Mouse (Mus musculus): ENCODE results near the gene Nrarp. TPM values are rescaled to one million over a fixed set of nuclear protein-coding genes. Genes with fewer than 3 reads are reported as not detected.

Gene Nrarp
- polyA plus RNA-seq, 1 experiment from 2014 or later: 8.2 TPM

DNA sequence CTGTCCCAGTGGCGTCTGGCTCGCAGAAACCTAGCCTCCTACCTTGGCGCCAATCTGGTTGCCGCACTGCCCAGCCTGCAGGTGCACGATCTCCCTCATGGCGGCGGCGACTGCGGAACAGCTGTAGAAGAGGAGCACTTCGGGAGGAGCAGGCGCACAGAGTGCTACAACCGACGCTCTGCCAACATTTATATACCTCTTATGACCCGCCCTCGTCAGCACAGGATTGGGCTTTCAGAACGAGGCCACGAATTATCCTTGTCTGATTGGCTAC lies 43.9 kb downstream of the Nrarp start, which contains the start of gene Tubb4b:
TSS of gene Tubb4b (minus strand) at position 211 of the 274 bp plus-strand sequence.
- H3K36me3 ChIP-seq: peaks cover 24% of the 10 kb centered on the region
- H3K27me3 ChIP-seq (replicated peaks): peaks cover 4% of the 10 kb centered on the region
- peaks cover 25% of the 10 kb centered on the region for H3K4me1 ChIP-seq
- under 1% methylated on average over 17 of the region's 17 CpGs for WGBS
- H3K9ac ChIP-seq: peak within 1 kb of the TSS; percentile 85
- no peak for ATAC-seq (ENCODE audit: extremely low read depth, insufficient number of reproducible peaks, low FRiP score, low TSS enrichment)
- H3K4me3 ChIP-seq: peak within 1 kb of the TSS; percentile 79
- H3K4me2 ChIP-seq: peak within 1 kb of the TSS; percentile 96
- H3K9me3 ChIP-seq: no peaks in the 10 kb centered on the region
- H3K27ac ChIP-seq (replicated peaks): peak within 1 kb of the TSS; percentile 98

DNA sequence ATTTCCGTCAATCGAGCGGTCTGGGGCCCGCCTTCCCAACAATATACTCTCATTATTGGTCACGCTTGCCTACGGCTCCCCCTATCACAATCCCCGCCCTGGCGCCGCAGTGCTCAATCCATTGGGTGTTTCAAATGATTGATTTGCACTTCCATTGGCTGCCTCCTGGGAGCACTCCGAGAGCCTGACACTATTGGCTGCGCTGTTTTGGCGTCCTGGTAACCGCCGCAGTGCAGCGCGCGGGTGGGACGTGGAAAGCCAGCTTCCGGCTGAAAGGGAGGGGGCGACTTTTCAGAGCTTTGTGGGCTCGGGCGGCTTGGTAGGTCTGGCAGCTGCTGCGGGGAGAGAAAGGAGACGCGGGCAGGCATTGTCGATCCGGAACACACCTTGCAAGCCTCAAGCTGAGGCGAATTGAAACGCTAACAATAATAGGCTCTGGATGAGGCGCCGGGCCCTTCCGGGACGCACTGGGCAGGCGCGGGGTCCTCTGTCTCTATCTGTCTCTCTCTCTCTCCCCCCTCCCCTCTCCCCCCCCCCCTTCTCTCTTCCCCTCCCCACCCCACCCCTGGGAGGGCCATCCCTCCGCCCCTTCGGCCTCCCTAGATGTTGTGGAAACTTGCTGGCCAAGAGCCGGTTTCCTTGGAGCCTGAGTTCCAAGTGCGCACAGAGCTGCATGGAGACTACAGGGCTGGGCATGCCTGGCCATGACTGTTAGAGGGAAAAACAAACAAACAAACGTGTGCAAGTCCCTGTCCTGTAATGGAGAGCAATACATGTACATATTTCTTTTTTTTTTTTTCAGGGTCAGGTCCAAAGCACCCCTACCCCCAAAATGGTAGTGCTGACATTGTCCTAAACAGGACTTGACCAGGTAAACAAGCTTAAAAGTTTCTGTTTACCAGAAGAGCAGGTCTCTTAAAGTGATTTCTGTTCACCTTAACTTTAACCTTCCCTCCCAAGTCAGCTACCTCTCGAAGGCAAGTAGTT lies 44.5 kb downstream of the Nrarp start:
- H3K27me3 ChIP-seq (replicated peaks): peaks cover 11% of the 10 kb centered on the region
- peak overlapping the region; percentile 69 for H3K4me2 ChIP-seq
- H3K4me1 ChIP-seq: peaks cover 25% of the 10 kb centered on the region
- H3K36me3 ChIP-seq: peaks cover 24% of the 10 kb centered on the region
- peak overlapping the region; percentile 98 for H3K27ac ChIP-seq (replicated peaks)
- peak; percentile 93 for ATAC-seq (ENCODE audit: extremely low read depth, insufficient number of reproducible peaks, low FRiP score, low TSS enrichment)
- H3K9ac ChIP-seq: peak overlapping the region; percentile 82
- H3K9me3 ChIP-seq: no peaks in the 10 kb centered on the region
- WGBS: 2% methylated on average over 41 of the region's 41 CpGs
- peak overlapping the region; percentile 79 for H3K4me3 ChIP-seq

DNA sequence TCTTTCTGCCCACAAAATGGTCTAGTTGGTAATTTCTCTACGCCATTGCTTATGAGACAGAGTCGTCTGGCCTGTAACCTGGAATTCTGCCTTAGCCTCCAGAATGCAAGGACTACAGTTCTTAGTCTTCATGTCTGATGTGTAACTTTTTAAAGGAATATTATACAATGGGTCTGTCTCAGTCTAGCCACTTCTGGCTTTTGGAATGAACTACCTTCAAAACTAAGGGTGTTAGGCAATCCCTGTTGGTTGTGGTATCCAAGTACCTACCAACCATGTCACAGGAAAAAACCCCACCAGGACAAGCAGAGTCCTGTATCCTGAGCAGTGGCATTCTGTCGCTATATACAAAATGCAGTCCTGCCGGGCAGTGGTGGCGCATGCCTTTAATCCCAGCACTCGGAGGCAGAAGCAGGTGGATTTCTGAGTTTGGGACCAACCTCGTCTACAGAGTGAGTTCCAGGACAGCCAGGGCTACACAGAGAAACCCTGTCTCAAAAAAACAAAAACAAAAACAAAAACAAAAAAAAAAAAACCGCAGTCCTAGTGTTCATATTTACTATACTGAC lies 45.3 kb downstream of the Nrarp start:
- WGBS: 71% methylated on average over 8 of the region's 8 CpGs
- Histone ChIP-seq H3K4me3 (peak overlapping the region; percentile 79), H3K27ac (replicated peaks) (peak overlapping the region; percentile 98)

DNA sequence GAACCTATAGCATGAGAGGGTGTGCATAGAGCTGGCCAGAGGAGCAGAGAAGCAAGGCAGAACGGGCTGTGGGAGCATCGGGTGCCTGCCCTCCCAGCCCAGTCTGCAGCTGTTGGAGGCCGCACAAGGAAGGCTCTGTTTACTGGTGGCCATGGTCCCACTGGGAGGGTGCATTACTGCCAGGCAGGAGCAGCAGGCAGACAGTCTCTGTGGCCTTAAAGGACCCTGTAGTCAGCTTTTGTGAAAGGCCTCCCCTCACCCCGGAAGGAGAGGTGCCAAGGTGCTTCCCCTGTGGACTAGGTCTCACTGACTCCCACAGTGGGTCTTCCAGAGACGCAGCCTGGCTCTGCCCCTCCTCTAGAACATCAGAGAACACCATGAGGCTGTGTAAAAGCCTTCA lies 46.3 kb downstream of the Nrarp start:
- Histone ChIP-seq H3K4me1 (peaks cover 25% of the 10 kb centered on the region), H3K27ac (replicated peaks) (no peak overlapping the region), H3K4me3 (no peak overlapping the region), H3K27me3 (replicated peaks) (peaks cover 29% of the 10 kb centered on the region), H3K9ac (no peak overlapping the region), H3K9me3 (no peaks in the 10 kb centered on the region), H3K36me3 (peaks cover 14% of the 10 kb centered on the region), H3K4me2 (no peak overlapping the region)
- no peak for ATAC-seq (ENCODE audit: extremely low read depth, insufficient number of reproducible peaks, low FRiP score, low TSS enrichment)
- WGBS: 77% methylated on average over 5 of the region's 5 CpGs

More for the DNA sequence above, 45.3 kb downstream of the Nrarp start:
- Histone ChIP-seq H3K27me3 (replicated peaks) (peaks cover 19% of the 10 kb centered on the region), H3K9me3 (no peaks in the 10 kb centered on the region), H3K9ac (peak overlapping the region; percentile 82), H3K4me2 (peak overlapping the region; percentile 69), H3K36me3 (peaks cover 24% of the 10 kb centered on the region), H3K4me1 (peaks cover 25% of the 10 kb centered on the region)
- ATAC-seq (ENCODE audit: extremely low read depth, insufficient number of reproducible peaks, low FRiP score, low TSS enrichment): no peak

DNA sequence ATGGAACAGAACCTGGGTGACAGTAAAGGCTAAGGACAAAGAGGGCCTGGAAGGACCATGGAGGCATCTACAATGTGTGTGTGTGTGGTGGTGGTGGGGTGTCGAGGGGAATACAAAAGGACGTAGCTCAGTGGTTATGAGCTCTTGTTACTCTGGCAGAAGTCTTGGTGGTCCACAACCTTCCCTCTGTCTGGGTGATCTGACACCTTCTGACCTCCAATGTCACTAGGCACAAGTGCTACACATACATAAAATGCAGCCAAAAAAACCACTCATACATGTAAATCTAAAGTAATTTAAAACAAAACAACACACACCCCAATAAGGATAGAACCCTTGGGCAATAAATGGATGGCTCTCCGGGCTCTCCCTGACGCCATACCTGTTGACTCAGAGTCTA lies 46.8 kb downstream of the Nrarp start:
- no peaks in the 10 kb centered on the region for H3K9me3 ChIP-seq
- H3K27ac ChIP-seq (replicated peaks): no peak overlapping the region
- peaks cover 25% of the 10 kb centered on the region for H3K4me1 ChIP-seq
- ATAC-seq (ENCODE audit: extremely low read depth, insufficient number of reproducible peaks, low FRiP score, low TSS enrichment): no peak
- 84% methylated on average over 4 of the region's 4 CpGs for WGBS
- no peak overlapping the region for H3K4me2 ChIP-seq
- no peak overlapping the region for H3K9ac ChIP-seq
- H3K36me3 ChIP-seq: peaks cover 9% of the 10 kb centered on the region; the same call in 1 of the 2 replicates
- H3K4me3 ChIP-seq: no peak overlapping the region
- H3K27me3 ChIP-seq (replicated peaks): peaks cover 34% of the 10 kb centered on the region

DNA sequence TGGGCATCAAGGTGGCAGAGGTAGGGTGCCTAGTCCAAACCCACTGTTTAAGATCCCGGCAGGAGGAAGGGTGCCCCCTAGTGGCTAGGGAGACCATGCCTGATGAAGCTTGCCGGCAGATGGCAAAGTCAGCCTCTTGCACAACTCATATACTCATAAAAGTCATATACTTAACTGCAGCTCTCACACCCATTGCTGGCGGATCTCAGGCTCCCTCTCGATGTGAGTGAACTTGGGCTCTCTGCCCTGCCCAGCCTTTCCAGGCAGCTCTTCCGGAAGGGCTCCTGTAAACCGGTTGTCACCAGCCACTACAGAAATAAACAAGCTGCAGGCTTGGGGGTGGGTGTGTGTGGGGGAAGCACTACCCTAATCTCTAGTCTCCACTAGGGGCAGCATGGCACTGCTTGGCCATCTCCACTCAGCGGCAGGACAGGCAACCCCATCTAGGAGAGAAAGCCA lies 47.9 kb downstream of the Nrarp start:
- Histone ChIP-seq H3K4me2 (peak overlapping the region; percentile 65), H3K9me3 (no peaks in the 10 kb centered on the region), H3K36me3 (peaks cover 1% of the 10 kb centered on the region; the same call in 1 of the 2 replicates), H3K4me3 (peak overlapping the region; percentile 40), H3K27ac (replicated peaks) (peak overlapping the region; percentile 69), H3K27me3 (replicated peaks) (peaks cover 45% of the 10 kb centered on the region), H3K4me1 (peaks cover 20% of the 10 kb centered on the region), H3K9ac (peak overlapping the region; percentile 48; the same call in 1 of the 2 replicates)
- ATAC-seq (ENCODE audit: extremely low read depth, insufficient number of reproducible peaks, low FRiP score, low TSS enrichment): no peak
- WGBS: under 1% methylated on average over 7 of the region's 7 CpGs

DNA sequence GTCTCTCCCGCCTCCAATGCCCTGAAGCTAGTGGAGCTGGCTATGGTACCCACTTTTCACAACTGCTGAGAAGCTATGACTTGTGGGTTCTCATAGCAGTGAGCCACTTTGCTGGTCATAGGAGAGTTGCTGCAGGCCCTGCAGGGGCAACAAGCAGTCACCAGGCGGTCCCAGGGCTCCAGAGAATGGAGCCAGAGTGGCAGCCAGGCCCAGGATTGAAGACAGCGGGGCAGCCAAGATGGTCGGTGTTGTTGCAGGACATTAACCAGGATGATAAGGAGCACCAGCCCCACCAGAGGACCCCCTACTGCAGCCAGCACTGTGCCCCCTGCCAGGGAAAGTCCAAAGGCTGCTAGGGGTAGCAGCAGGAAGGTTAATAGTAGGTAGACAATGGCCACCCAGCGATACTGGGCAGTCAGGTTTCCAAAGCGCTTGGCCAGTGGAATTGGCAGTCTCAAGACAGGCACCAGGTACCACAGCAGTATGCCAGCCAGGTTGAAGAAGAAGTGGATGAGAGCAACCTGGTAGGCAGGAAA lies 48.5 kb downstream of the Nrarp start:
- Histone ChIP-seq H3K4me2 (peak overlapping the region; percentile 65), H3K27ac (replicated peaks) (no peak overlapping the region)

DNA sequence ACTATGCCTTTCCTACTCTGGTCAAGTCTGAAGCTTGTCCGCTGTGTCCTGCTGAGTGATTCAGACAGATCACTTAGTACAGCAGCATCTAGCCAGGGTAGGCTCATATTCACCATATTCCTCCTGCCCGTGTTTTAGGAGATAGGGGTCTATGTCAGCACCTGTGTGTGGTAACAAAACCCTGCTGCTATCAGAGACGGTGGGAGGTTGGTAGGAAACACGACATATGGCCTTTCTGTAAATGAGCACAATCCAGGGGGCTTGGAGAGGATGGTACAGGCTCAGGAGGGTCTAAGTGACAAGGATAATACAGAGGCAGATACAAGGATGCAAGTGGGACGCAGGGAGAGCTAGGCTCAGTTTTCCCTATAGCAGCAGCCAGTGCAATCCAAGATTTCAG lies 49.0 kb downstream of the Nrarp start:
- H3K9ac ChIP-seq: no peak overlapping the region
- H3K36me3 ChIP-seq: no peaks in the 10 kb centered on the region
- no peaks in the 10 kb centered on the region for H3K9me3 ChIP-seq
- H3K4me3 ChIP-seq: no peak overlapping the region
- H3K27me3 ChIP-seq (replicated peaks): peaks cover 56% of the 10 kb centered on the region
- H3K4me1 ChIP-seq: peaks cover 17% of the 10 kb centered on the region
- WGBS: 67% methylated on average over 5 of the region's 5 CpGs
- ATAC-seq (ENCODE audit: extremely low read depth, insufficient number of reproducible peaks, low FRiP score, low TSS enrichment): no peak
- no peak overlapping the region for H3K27ac ChIP-seq (replicated peaks)
- no peak overlapping the region for H3K4me2 ChIP-seq

More for the DNA sequence above, 48.5 kb downstream of the Nrarp start:
- WGBS: 66% methylated on average over 6 of the region's 6 CpGs
- H3K9me3 ChIP-seq: no peaks in the 10 kb centered on the region
- peak overlapping the region; percentile 24 for H3K9ac ChIP-seq
- no peak for ATAC-seq (ENCODE audit: extremely low read depth, insufficient number of reproducible peaks, low FRiP score, low TSS enrichment)
- peak overlapping the region; percentile 40; the same call in 1 of the 2 replicates for H3K4me3 ChIP-seq
- peaks cover 51% of the 10 kb centered on the region for H3K27me3 ChIP-seq (replicated peaks)
- no peaks in the 10 kb centered on the region for H3K36me3 ChIP-seq
- peaks cover 17% of the 10 kb centered on the region for H3K4me1 ChIP-seq

DNA sequence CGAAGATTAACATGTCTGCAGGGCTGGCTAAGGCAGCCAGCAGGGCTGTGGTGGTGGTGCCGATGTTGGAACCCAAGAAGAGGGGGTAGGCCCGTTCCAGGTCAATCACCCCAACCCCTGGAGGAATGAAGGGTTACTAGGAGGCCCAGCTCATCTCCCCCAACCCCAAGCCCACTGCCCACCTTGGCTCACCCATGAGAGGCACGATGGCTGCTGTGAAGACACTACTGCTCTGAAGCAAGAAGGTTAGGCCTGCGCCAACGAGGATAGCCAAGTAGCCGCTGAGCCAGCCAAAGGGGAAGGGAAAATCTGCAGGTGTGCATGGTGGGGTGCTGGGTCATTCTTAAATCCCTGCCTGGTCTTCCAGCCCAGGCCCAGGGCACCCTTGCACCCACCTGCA lies 50.0 kb downstream of the Nrarp start:
- H3K4me1 ChIP-seq: peaks cover 14% of the 10 kb centered on the region
- H3K4me2 ChIP-seq: no peak overlapping the region
- H3K9me3 ChIP-seq: no peaks in the 10 kb centered on the region
- no peak overlapping the region for H3K9ac ChIP-seq
- H3K36me3 ChIP-seq: no peaks in the 10 kb centered on the region
- no peak overlapping the region for H3K4me3 ChIP-seq
- peaks cover 66% of the 10 kb centered on the region for H3K27me3 ChIP-seq (replicated peaks)
- H3K27ac ChIP-seq (replicated peaks): no peak overlapping the region
- 82% methylated on average over 7 of the region's 7 CpGs for WGBS
- ATAC-seq (ENCODE audit: extremely low read depth, insufficient number of reproducible peaks, low FRiP score, low TSS enrichment): no peak

DNA sequence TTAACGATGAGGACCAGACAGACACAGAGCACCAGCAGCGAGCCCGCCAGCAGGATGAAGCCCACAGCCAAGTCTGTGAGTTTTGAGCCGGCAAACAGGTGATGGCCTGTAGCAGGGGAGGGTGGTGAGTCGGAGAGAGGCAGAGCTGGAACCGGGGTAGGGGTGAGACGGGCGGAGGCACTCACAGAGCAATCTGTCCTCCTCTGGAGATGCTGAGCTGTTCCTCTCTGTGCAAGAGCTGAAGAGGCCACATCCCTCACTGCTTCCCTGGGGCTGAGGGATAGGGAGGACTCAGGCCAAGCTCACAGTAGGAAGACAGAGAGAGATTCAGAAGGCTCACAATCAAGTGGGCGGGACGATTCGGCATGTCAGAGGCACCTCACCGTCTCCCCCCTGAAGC lies 50.5 kb downstream of the Nrarp start:
- H3K4me3 ChIP-seq: no peak overlapping the region
- no peak for ATAC-seq (ENCODE audit: extremely low read depth, insufficient number of reproducible peaks, low FRiP score, low TSS enrichment)
- no peak overlapping the region for H3K4me2 ChIP-seq
- no peak overlapping the region for H3K9ac ChIP-seq
- H3K9me3 ChIP-seq: no peaks in the 10 kb centered on the region
- H3K4me1 ChIP-seq: peaks cover 10% of the 10 kb centered on the region; the same call in 1 of the 2 replicates
- no peaks in the 10 kb centered on the region for H3K36me3 ChIP-seq
- peaks cover 70% of the 10 kb centered on the region for H3K27me3 ChIP-seq (replicated peaks)
- 46% methylated on average over 12 of the region's 12 CpGs for WGBS
- no peak overlapping the region for H3K27ac ChIP-seq (replicated peaks)
